Mouse (Mus musculus): ENCODE results near the gene Rps8. TPM values are rescaled to one million over a fixed set of nuclear protein-coding genes. Genes with fewer than 3 reads are reported as not detected.

Rps8 gene
- polyA plus RNA-seq, 1 experiment from 2014 or later: 1,137 TPM

- Histone ChIP-seq H3K4me1 (replicated peaks; ENCODE audit: insufficient read depth, low read length) (peaks cover 21% of the 10 kb centered on the region), H3K27ac (no peak overlapping the region), H3K9ac (ENCODE audit: low read depth, low read length) (no peak overlapping the region), H3K4me3 (replicated peaks; ENCODE audit: low read depth, low read length) (no peak overlapping the region), H3K36me3 (ENCODE audit: insufficient read depth, low read length) (0 out of 2 replicates have a peak, but pooled peaks cover 6% of the 10 kb centered on the region), H3K4me2 (ENCODE audit: low read length) (no peak overlapping the region), H3K27me3 (ENCODE audit: insufficient read depth, low read length) (no peaks in the 10 kb centered on the region), H3K9me3 (replicated peaks; ENCODE audit: low read length) (no peaks in the 10 kb centered on the region)
- no peak for TF ChIP-seq CTCF (IDR thresholded peaks at IDR 0.05; ENCODE audit: low read depth)
- ATAC-seq (replicated peaks; ENCODE audit: low FRiP score, low read depth): no peak
- WGBS: 67% methylated on average over 8 of the region's 9 CpGs
- DNase-seq (ENCODE audit: low spot score): no peak
Observed at GRCm38 (mm10) chr4:117123546-117124217, 32.4 kb downstream of the Rps8 start.

- H3K9ac ChIP-seq (ENCODE audit: low read depth, low read length): no peak overlapping the region
- no peaks in the 10 kb centered on the region for H3K9me3 ChIP-seq (replicated peaks; ENCODE audit: low read length)
- H3K4me1 ChIP-seq (replicated peaks; ENCODE audit: insufficient read depth, low read length): peaks cover 21% of the 10 kb centered on the region
- WGBS: 81% methylated on average over 4 of the region's 4 CpGs
- H3K4me3 ChIP-seq (replicated peaks; ENCODE audit: low read depth, low read length): no peak overlapping the region
- no peak for TF ChIP-seq CTCF (IDR thresholded peaks at IDR 0.05; ENCODE audit: low read depth)
- H3K27ac ChIP-seq: no peak overlapping the region
- DNase-seq (ENCODE audit: low spot score) (no peak), ATAC-seq (replicated peaks; ENCODE audit: low FRiP score, low read depth) (no peak)
- no peaks in the 10 kb centered on the region for H3K27me3 ChIP-seq (ENCODE audit: insufficient read depth, low read length)
- H3K36me3 ChIP-seq (ENCODE audit: insufficient read depth, low read length): no peaks in the 10 kb centered on the region
- H3K4me2 ChIP-seq (ENCODE audit: low read length): no peak overlapping the region
Observed at GRCm38 (mm10) chr4:117122209-117122608, 33.8 kb downstream of the Rps8 start.

- H3K4me2 ChIP-seq (ENCODE audit: low read length): peak overlapping the region; percentile 99
- peak overlapping the region; percentile 94 for H3K27ac ChIP-seq
- H3K4me3 ChIP-seq (replicated peaks; ENCODE audit: low read depth, low read length): peak overlapping the region; percentile 56
- peak; percentile 88 for TF ChIP-seq CTCF (IDR thresholded peaks at IDR 0.05; ENCODE audit: low read depth)
- ATAC-seq (replicated peaks; ENCODE audit: low FRiP score, low read depth) (peak; percentile 93), DNase-seq (ENCODE audit: low spot score) (peak; percentile 100)
- H3K9me3 ChIP-seq (replicated peaks; ENCODE audit: low read length): no peaks in the 10 kb centered on the region
- WGBS: under 1% methylated on average over 69 of the region's 69 CpGs
- H3K27me3 ChIP-seq (ENCODE audit: insufficient read depth, low read length): no peaks in the 10 kb centered on the region
- peaks cover 13% of the 10 kb centered on the region for H3K4me1 ChIP-seq (replicated peaks; ENCODE audit: insufficient read depth, low read length)
- H3K36me3 ChIP-seq (ENCODE audit: insufficient read depth, low read length): no peaks in the 10 kb centered on the region
- peak overlapping the region; percentile 68 for H3K9ac ChIP-seq (ENCODE audit: low read depth, low read length)
Observed at GRCm38 (mm10) chr4:117120445-117121414, 35.3 kb downstream of the Rps8 start.

GRCm38 (mm10) chr4:117120052-117120444 lies 36.0 kb downstream of the Rps8 start:
- Histone ChIP-seq H3K27ac (peak overlapping the region; percentile 94), H3K4me3 (replicated peaks; ENCODE audit: low read depth, low read length) (peak overlapping the region; percentile 56), H3K27me3 (ENCODE audit: insufficient read depth, low read length) (no peaks in the 10 kb centered on the region), H3K9me3 (replicated peaks; ENCODE audit: low read length) (no peaks in the 10 kb centered on the region), H3K9ac (ENCODE audit: low read depth, low read length) (peak overlapping the region; percentile 63), H3K36me3 (ENCODE audit: insufficient read depth, low read length) (no peaks in the 10 kb centered on the region), H3K4me1 (replicated peaks; ENCODE audit: insufficient read depth, low read length) (peaks cover 9% of the 10 kb centered on the region), H3K4me2 (ENCODE audit: low read length) (peak overlapping the region; percentile 99)
- ATAC-seq (replicated peaks; ENCODE audit: low FRiP score, low read depth) (no peak; the same call in 1 of the 2 replicates), DNase-seq (ENCODE audit: low spot score) (no peak)
- no peak for TF ChIP-seq CTCF (IDR thresholded peaks at IDR 0.05; ENCODE audit: low read depth)
- 5% methylated on average over 10 of the region's 10 CpGs for WGBS

GRCm38 (mm10) chr4:117119636-117120035 lies 36.4 kb downstream of the Rps8 start:
- DNase-seq (ENCODE audit: low spot score) (no peak), ATAC-seq (replicated peaks; ENCODE audit: low FRiP score, low read depth) (no peak)
- Histone ChIP-seq H3K27ac (peak overlapping the region; percentile 94), H3K27me3 (ENCODE audit: insufficient read depth, low read length) (no peaks in the 10 kb centered on the region), H3K4me1 (replicated peaks; ENCODE audit: insufficient read depth, low read length) (peaks cover 6% of the 10 kb centered on the region; the same call in 1 of the 2 replicates), H3K4me2 (ENCODE audit: low read length) (peak overlapping the region; percentile 99), H3K36me3 (ENCODE audit: insufficient read depth, low read length) (no peaks in the 10 kb centered on the region), H3K9ac (ENCODE audit: low read depth, low read length) (peak overlapping the region; percentile 63), H3K4me3 (replicated peaks; ENCODE audit: low read depth, low read length) (peak overlapping the region; percentile 56), H3K9me3 (replicated peaks; ENCODE audit: low read length) (no peaks in the 10 kb centered on the region)
- WGBS: 78% methylated on average over 5 of the region's 5 CpGs
- TF ChIP-seq CTCF (IDR thresholded peaks at IDR 0.05; ENCODE audit: low read depth): no peak

GRCm38 (mm10) chr4:117117931-117118330 lies 38.1 kb downstream of the Rps8 start:
- H3K27ac ChIP-seq: no peak overlapping the region
- no peak for TF ChIP-seq CTCF (IDR thresholded peaks at IDR 0.05; ENCODE audit: low read depth)
- H3K36me3 ChIP-seq (ENCODE audit: insufficient read depth, low read length): no peaks in the 10 kb centered on the region
- H3K4me3 ChIP-seq (replicated peaks; ENCODE audit: low read depth, low read length): no peak overlapping the region
- no peaks in the 10 kb centered on the region for H3K9me3 ChIP-seq (replicated peaks; ENCODE audit: low read length)
- no peak for DNase-seq (ENCODE audit: low spot score)
- ATAC-seq (replicated peaks; ENCODE audit: low FRiP score, low read depth): no peak
- 95% methylated on average over 7 of the region's 7 CpGs for WGBS
- H3K9ac ChIP-seq (ENCODE audit: low read depth, low read length): no peak overlapping the region
- no peak overlapping the region for H3K4me2 ChIP-seq (ENCODE audit: low read length)
- H3K4me1 ChIP-seq (replicated peaks; ENCODE audit: insufficient read depth, low read length): peaks cover 6% of the 10 kb centered on the region; the same call in 1 of the 2 replicates
- H3K27me3 ChIP-seq (ENCODE audit: insufficient read depth, low read length): no peaks in the 10 kb centered on the region

All from kidney, postnatal 0 days (tissue).